Mouse (Mus musculus) frontal cortex, postnatal 10 days (tissue): Measurements from ENCODE around the gene Kncn.

Experiments
- DNase-seq, 2 experiments: peaks; one replicate each; pipeline ENCODE4 v3.0.0; 2022; ENCODE audit warnings: low spot score in 2 of 2, mixed read lengths in 1 of 2

Gene Kncn

GRCm38 (mm10) chr4:115884022-115884421, at the start of gene Kncn:
Gene Kncn (plus strand): TSS chr4:115884400.
- DNase-seq, result no peak

DNA sequence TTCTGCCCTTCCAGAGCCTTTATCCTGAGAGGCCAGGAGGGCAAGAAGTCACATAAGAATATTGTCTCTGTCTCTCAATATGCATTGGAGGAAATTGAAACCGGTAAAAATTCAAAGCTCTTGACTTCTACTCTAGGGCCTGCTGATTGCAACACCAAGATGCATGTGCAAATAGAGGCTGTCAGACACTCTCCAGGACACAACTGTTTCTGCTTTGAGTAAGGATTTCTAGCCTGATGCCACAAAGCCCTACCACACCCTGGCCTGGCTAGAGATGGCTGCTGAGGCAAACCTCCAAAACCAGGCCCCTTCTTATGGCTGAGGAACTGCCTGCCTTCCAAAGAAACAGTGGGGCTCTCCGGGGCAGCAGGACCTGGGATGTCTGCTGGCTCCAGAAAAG, 48.6 kb upstream of the Kncn start:
- no peak for DNase-seq

GRCm38 (mm10) chr4:115838196-115838595, 46.0 kb upstream of the Kncn start:
- DNase-seq, result no peak

- peak; percentile 86 to 91 for DNase-seq
Observed at GRCm38 (mm10) chr4:115838696-115839641, 45.2 kb upstream of the Kncn start, which contains the start of gene Mknk1. Gene Mknk1 (plus strand): TSS chr4:115839198.

DNA sequence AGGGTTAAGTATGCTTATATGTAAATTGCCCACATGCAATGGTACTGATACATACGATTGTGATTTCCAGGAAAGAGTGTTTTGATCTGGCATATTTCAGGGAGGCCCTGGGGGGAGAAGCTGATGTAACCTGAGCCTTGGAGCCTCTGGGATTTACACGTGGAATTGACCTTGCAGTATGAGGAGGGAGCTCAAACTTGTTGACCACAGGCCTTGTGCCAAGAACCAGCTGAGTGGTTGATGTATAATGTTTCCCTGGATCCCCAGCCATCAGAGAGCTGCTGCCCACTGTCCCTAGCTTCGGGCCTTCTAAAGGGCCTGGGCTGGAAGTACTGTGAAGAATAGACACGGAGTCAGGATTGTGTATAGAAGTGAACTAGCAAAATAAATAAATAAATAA, 44.2 kb upstream of the Kncn start:
- no peak for DNase-seq

GRCm38 (mm10) chr4:115840842-115841241, 43.4 kb upstream of the Kncn start:
- DNase-seq, result no peak

GRCm38 (mm10) chr4:115846656-115847055, 37.5 kb upstream of the Kncn start:
- DNase-seq, result no peak

DNA sequence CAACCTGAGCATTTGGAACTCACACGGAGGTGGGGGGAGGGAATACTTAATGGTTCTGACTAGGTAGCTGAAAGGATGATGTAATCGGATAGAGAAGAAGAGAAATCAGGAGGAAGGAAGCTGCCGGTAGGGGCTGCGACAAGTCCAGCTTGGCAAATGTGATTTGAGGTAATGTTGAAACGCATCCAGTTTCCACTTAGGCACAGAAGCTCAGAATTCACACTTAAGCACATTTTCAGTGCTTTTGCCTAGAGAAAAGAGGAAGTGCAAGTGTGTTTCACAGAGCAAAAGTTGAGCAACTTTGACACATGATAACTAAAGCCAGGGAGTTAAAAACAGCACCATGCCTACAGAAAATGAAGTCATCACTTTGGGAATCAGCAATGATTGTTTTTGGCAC, 36.8 kb upstream of the Kncn start:
- DNase-seq, result peak in 1 of 2 experiments; percentile 43

GRCm38 (mm10) chr4:115848083-115848482, 36.1 kb upstream of the Kncn start:
- no peak for DNase-seq

DNA sequence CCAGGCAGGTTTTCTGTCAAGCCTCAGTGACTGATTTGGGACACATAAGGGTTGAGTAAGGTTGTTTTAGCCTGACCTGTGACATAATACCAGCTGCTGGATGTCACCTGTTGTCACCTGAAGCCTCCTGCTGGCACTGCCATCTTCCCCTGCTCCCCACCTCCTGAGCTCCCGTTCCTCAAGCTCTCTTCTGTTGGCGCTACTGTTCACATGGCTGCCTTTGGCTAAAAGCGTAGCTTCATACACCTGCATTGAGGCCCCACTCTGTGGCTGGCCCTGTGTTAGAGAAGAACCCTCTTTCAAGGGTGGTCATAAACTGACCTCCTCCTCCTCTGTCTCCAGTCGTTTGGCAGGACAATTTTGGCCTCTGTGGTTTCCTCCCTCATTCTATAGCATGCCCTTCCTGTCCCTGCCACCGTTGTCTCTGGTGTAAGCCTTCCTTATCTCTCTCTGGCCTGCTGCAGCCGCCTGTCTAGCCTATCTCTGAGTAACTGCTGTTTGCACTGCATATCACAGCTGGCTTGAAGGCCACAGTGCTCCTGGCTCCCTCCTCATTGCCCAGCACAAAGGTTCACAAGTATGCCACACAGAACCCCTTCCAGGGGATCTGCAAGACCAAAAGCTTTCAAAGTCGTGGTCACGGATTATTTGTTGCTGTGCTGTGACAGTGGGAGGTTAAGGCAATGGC, 35.1 kb upstream of the Kncn start:
- DNase-seq, result no peak

GRCm38 (mm10) chr4:115850111-115850510, 34.1 kb upstream of the Kncn start:
- DNase-seq, result no peak

DNA sequence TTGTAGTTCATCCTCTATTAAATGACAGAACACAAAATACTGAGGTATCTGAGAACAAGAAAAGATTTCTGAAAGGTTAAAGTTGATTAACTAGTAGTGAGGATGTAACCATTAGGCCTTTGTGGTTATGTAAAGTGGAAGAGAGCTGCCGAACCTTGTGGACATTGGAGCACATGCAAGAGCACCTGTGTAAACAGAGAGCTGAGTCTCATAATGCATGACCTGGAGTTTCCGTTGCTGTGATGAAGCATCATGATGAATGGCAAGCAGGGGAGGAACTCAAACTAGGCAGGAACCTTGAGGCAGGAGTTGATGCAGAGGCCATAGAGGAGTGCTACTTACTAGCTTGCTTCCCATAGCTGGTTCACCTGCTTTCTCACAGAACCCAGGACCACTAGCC, 33.6 kb upstream of the Kncn start:
- DNase-seq, result no peak

- no peak for DNase-seq
Observed at GRCm38 (mm10) chr4:115851569-115851968, 32.6 kb upstream of the Kncn start.

DNA sequence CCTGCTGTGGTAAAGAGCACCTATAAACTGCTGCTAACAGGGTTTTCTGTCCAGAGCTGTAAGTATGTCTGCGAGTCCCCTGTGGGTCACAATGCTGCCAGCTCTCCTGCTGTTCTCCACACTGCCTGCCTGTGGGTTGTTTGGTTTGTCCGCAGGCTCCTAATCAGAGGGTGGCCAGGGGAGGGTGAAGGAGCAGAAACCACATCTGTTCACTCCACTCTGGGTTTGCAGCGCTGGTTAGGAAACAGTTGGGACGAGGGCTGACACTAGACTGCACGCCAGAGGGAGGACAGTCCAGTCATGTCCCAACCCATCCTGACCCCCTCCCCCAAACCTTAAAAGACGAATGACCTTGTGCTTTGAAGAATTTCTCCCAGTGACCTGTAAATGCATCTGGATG, 29.1 kb upstream of the Kncn start:
- no peak for DNase-seq

- DNase-seq, result no peak
Observed at GRCm38 (mm10) chr4:115855609-115856008, 28.6 kb upstream of the Kncn start.

DNA sequence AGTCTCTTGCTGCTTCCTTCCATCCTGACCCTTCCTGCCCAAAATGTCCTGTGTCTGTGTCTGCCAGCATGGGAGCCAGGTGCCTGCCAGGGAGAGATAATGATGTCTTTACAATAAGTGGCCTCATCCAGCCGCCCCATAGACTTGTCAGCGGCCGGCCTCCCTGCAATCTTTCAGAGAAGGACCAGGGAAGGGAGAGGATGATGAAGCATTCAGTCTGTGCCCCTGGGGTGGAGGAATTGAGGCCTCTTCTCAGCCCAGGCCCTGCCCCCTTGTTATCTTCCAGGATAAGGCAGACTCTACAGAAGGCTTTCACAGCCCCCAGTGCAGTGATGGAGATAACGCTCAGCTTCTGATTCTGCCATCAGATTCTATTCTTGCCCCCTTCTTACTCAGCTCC, 27.9 kb upstream of the Kncn start:
- DNase-seq, result no peak

GRCm38 (mm10) chr4:115857293-115857883, 26.8 kb upstream of the Kncn start:
- no peak for DNase-seq

DNA sequence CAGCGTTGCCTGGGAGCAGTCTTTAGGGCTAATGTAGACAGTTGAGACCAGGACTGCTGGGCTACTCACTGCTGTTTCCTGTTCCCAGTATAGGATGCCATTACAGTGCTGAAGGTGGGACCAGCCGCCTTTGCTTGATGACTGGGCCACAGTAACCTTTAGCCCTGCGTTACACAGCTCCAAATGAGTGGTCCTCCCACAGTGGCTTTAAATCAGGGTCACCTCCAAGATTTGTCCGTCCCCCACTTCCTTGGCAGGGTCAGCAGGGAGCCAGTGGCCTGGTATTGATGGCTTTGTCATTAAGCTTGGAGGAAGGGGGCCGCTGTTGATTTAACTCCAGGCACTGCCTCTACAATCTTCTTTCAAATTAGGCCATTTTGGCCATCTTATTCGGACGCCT, 20.8 kb upstream of the Kncn start:
- DNase-seq, result no peak

DNA sequence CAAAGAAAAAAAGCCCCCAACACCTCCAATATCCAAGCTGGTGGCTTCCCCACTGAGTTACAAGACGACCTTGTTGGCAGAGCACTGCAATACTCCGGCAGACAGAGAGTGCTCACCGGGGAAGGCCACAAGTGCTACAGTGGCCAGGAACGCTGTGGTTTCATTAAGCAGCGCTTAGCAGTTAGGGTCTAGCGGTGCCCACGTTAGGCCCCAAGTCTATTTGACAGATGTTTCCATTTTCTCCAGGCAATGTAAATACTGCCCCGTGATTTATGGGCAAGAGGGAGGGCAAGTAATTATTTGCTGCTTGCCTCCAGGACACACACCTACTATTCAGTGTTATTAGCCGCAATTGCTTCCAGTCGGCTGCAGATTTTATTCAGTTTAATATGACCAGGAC, 20.3 kb upstream of the Kncn start:
- no peak for DNase-seq

GRCm38 (mm10) chr4:115869512-115870210, 14.5 kb upstream of the Kncn start:
- DNase-seq, result no peak

DNA sequence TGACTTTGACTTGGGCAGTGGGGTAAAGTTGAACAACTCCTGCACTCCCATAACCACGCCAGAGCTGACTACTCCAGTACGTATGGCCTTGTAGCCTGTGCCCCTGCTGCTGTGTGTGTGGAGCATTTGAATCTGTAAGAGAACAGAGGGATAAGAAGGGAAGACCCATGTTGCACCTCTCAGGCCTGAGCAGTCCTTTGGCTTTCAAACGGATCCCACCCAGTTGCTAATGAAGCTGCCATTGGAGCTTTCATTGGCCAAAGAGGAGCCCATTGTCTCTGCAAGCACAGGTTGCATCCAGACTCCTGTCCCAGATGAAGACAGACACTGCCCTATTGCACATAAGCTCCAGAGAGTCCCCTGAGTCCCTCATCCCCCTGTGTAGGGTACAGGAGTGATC, 11.0 kb upstream of the Kncn start:
- DNase-seq, result no peak

- no peak for DNase-seq
Observed at GRCm38 (mm10) chr4:115878216-115878678, 6.0 kb upstream of the Kncn start.
